In the genomic region with DNA sequence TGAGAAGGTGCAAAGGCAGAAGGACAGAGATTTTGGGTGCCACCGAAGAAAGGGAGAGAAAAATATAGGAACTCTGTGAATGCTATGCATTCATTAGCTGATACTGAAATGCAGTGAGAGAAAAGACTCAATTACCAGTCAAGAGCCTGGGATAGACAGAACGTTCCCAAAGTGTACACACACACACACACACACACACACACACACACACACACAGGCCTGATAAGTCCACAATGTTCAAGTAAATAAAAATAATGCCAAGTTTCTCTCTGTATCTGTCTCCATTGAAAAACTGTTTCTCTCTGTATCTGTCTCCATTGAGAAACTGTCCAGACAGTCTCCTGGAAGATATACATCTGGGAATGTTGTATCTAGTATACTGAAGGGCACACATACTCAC, we compare ENCODE assay signal across 21 mouse cellular contexts.
"Had no signal": no experiment of that assay in that cellular context is flagged by ENCODE, and none has a peak within 500 bp of the region (broad histone marks: within the 10 kb centered on the region; RNA-seq: fewer than 3 reads in every experiment).

No protein-coding gene starts in this region.

- H3K36me3 ChIP-seq: lung, embryonic 15.5 days; midbrain, embryonic 13.5 days; midbrain, embryonic 15.5 days; neural tube, embryonic 12.5 days had no signal

- H3K4me1 ChIP-seq: megakaryocyte, embryonic 14.5 days had no signal

- DNase-seq: lung, adult 2 months; lung, postnatal 14 days; lung, postnatal 36 days; retina, postnatal 1 day; right cerebral cortex, adult 18-20 months; right cerebral cortex, postnatal 25 days; right cerebral cortex, postnatal 4 days; spleen, adult 18-20 months; thymus, adult 18-20 months; thymus, postnatal 14 days; thymus, postnatal 4 days had no signal

- H3K9me3 ChIP-seq: lung, embryonic 15.5 days; megakaryocyte, embryonic 14.5 days; midbrain, embryonic 13.5 days; midbrain, embryonic 15.5 days; neural tube, embryonic 12.5 days had no signal

- H3K4me2 ChIP-seq: lung, embryonic 15.5 days; midbrain, embryonic 11.5 days; midbrain, embryonic 13.5 days; midbrain, embryonic 15.5 days; neural tube, embryonic 12.5 days had no signal

- H3K4me3 ChIP-seq: lung, embryonic 15.5 days; megakaryocyte, embryonic 14.5 days; midbrain, embryonic 13.5 days; midbrain, embryonic 15.5 days; myocyte; neural tube, embryonic 12.5 days had no signal

- H3K27me3 ChIP-seq: lung, embryonic 15.5 days; midbrain, embryonic 13.5 days; midbrain, embryonic 15.5 days; neural tube, embryonic 12.5 days had no signal

- H3K9ac ChIP-seq: liver, embryonic 14.5 days; lung, embryonic 15.5 days; midbrain, embryonic 13.5 days; midbrain, embryonic 15.5 days; neural tube, embryonic 12.5 days had no signal

- H3K27ac ChIP-seq: liver, embryonic 14.5 days; lung, embryonic 15.5 days; macrophage; midbrain, embryonic 13.5 days; midbrain, embryonic 15.5 days; neural tube, embryonic 12.5 days had no signal

- ATAC-seq: lung, postnatal 0 days; midbrain, embryonic 13.5 days; midbrain, embryonic 15.5 days had no signal
